Mouse (Mus musculus) CH12.LX (cell line): ENCODE measurements at regions not wholly inside any gene's neighbourhood (a gene's known extent, or its start where the extent isn't known, plus 50 kb on each side); places are given as distances from the start of the nearest gene placed in this dataset.

Source experiments
- DNase-seq: peaks from one replicate; pipeline ENCODE4 v3.0.0-alpha.2; 2013; ENCODE audit errors: extremely low read depth
- H3K27ac ChIP-seq: 2 replicates; pipeline ENCODE4 v1.5.1; 2012; ENCODE audit warnings: low read depth, mild to moderate bottlenecking, control low read depth, moderate library complexity; ENCODE audit not compliant: insufficient read depth
- H3K27me3 ChIP-seq: replicated peaks from 2 replicates; pipeline ENCODE3; 2012; ENCODE audit warnings: inconsistent platforms
- H3K36me3 ChIP-seq, 2 experiments: replicated peaks in 1 of 2; 2 replicates each; pipeline versions ENCODE3 to v1.6.1; 2012; ENCODE audit warnings: inconsistent platforms in 1 of 2, low read length in 1 of 2, mild to moderate bottlenecking in 1 of 2, mixed read lengths in 1 of 2, moderate library complexity in 1 of 2; ENCODE audit not compliant: control insufficient read depth in 1 of 2, insufficient read depth in 1 of 2
- H3K4me1 ChIP-seq, 2 experiments: 2 replicates each; pipeline ENCODE4 v1.6.1; 2012; ENCODE audit warnings: inconsistent platforms in 1 of 2, moderate library complexity in 1 of 2; ENCODE audit not compliant: insufficient read depth in 2 of 2, control insufficient read depth in 1 of 2
- H3K4me2 ChIP-seq: 2 replicates; pipeline ENCODE4 v1.6.1; 2012; ENCODE audit warnings: low read depth, mild to moderate bottlenecking, control low read depth; ENCODE audit not compliant: poor library complexity, insufficient read depth, severe bottlenecking
- H3K4me3 ChIP-seq, 3 experiments: fragments of 150-350 bp in 1 of 3; sonication (generic) in 1 of 3; replicated peaks in 1 of 3; 2 replicates each; pipeline versions ENCODE3 to v1.5.1; 2011 to 2012; ENCODE audit warnings: low read depth in 2 of 3, low read length in 2 of 3, mild to moderate bottlenecking in 2 of 3, moderate library complexity in 2 of 3, control low read depth in 1 of 3, improper control_type of control experiment in 1 of 3, inconsistent platforms in 1 of 3, mixed read lengths in 1 of 3; ENCODE audit not compliant: poor library complexity in 1 of 3
- H3K79me2 ChIP-seq: replicated peaks from 2 replicates; pipeline ENCODE4 v1.6.1; 2012; ENCODE audit warnings: mild to moderate bottlenecking, moderate library complexity; ENCODE audit not compliant: control insufficient read depth, poor library complexity, insufficient read depth, severe bottlenecking; ENCODE audit errors: extremely low read depth
- H3K9ac ChIP-seq: 2 replicates; pipeline ENCODE4 v1.6.1; 2012; ENCODE audit warnings: low read depth, mild to moderate bottlenecking, control low read depth, moderate library complexity; ENCODE audit not compliant: insufficient read depth
- H3K9me3 ChIP-seq: replicated peaks from 2 replicates; pipeline ENCODE3; 2012; ENCODE audit warnings: low read length, inconsistent platforms, mixed read lengths
- BHLHE40 ChIP-seq: IDR thresholded peaks from 2 replicates; pipeline ENCODE4 v1.6.1; 2011; ENCODE audit warnings: mild to moderate bottlenecking, low read depth, low read length, improper control_type of control experiment
- CHD2 ChIP-seq: IDR thresholded peaks from 2 replicates; pipeline ENCODE4 v1.6.1; 2011; ENCODE audit warnings: low read length, improper control_type of control experiment
- CTCF ChIP-seq, 2 experiments: IDR thresholded peaks in 1 of 2; conservative IDR thresholded peaks in 1 of 2; 2 replicates each; pipeline ENCODE4 v1.5.1; 2011 to 2012; ENCODE audit warnings: low read depth in 2 of 2, low read length in 2 of 2, improper control_type of control experiment in 1 of 2, inconsistent platforms in 1 of 2, mild to moderate bottlenecking in 1 of 2, moderate library complexity in 1 of 2
- E2F4 ChIP-seq: IDR thresholded peaks from 2 replicates; pipeline ENCODE4 v1.6.1; 2011; ENCODE audit warnings: low read depth, low read length, improper control_type of control experiment; ENCODE audit not compliant: insufficient replicate concordance
- ELF1 ChIP-seq: IDR thresholded peaks from 2 replicates; pipeline ENCODE4 v1.6.1; 2014; ENCODE audit warnings: low read depth, mild to moderate bottlenecking, inconsistent platforms, low read length, improper control_type of control experiment
- EP300 ChIP-seq: IDR thresholded peaks from 2 replicates; pipeline ENCODE4 v1.6.1; 2011; ENCODE audit warnings: low read length, improper control_type of control experiment
- HCFC1 ChIP-seq: IDR thresholded peaks from 2 replicates; pipeline ENCODE4 v1.6.1; 2012; ENCODE audit warnings: low read depth, mild to moderate bottlenecking, inconsistent platforms, low read length, improper control_type of control experiment
- IRF4 ChIP-seq: IDR thresholded peaks from 2 replicates; pipeline ENCODE4 v1.6.1; 2014; ENCODE audit warnings: low read depth, mild to moderate bottlenecking, inconsistent platforms, low read length, improper control_type of control experiment
- KAT2A ChIP-seq: IDR thresholded peaks from 2 replicates; pipeline ENCODE4 v1.6.1; 2012; ENCODE audit warnings: low read length, improper control_type of control experiment, inconsistent platforms; ENCODE audit not compliant: insufficient replicate concordance
- MAZ ChIP-seq: IDR thresholded peaks from 2 replicates; pipeline ENCODE4 v1.6.1; 2012; ENCODE audit warnings: low read depth, mild to moderate bottlenecking, inconsistent platforms, low read length, improper control_type of control experiment, moderate library complexity
- MEF2A ChIP-seq: IDR thresholded peaks from 2 replicates; pipeline ENCODE4 v1.6.1; 2014; ENCODE audit warnings: low read depth, mild to moderate bottlenecking, inconsistent platforms, low read length, improper control_type of control experiment, borderline replicate concordance
- MXI1 ChIP-seq: IDR thresholded peaks from 2 replicates; pipeline ENCODE4 v1.6.1; 2011; ENCODE audit warnings: mild to moderate bottlenecking, low read depth, low read length, improper control_type of control experiment
- MYC ChIP-seq: IDR thresholded peaks from 2 replicates; pipeline ENCODE4 v1.6.1; 2011; ENCODE audit warnings: low read depth, mild to moderate bottlenecking, improper control_type of control experiment, low read length
- PAX5 ChIP-seq: IDR thresholded peaks from 2 replicates; pipeline ENCODE4 v1.6.1; 2012; ENCODE audit warnings: low read length, inconsistent platforms, mixed read lengths
- POLR2AphosphoS2 ChIP-seq: IDR thresholded peaks from 2 replicates; pipeline ENCODE4 v1.6.1; 2011; ENCODE audit warnings: low read depth, low read length, improper control_type of control experiment
- SIN3A ChIP-seq: IDR thresholded peaks from 2 replicates; pipeline ENCODE4 v1.6.1; 2012; ENCODE audit warnings: low read length, improper control_type of control experiment, inconsistent platforms
- TCF12 ChIP-seq: IDR thresholded peaks from 2 replicates; pipeline ENCODE4 v1.6.1; 2014; ENCODE audit warnings: low read depth, mild to moderate bottlenecking, inconsistent platforms, low read length, improper control_type of control experiment
- UBTF ChIP-seq: IDR thresholded peaks from 2 replicates; pipeline ENCODE4 v1.6.1; 2012; ENCODE audit warnings: low read depth, mild to moderate bottlenecking, inconsistent platforms, low read length, improper control_type of control experiment, moderate library complexity
- ZKSCAN1 ChIP-seq: IDR thresholded peaks from 2 replicates; pipeline ENCODE4 v1.6.1; 2012; ENCODE audit warnings: low read depth, inconsistent platforms, low read length, improper control_type of control experiment, borderline replicate concordance
- ZMIZ1 ChIP-seq: IDR thresholded peaks from 2 replicates; pipeline ENCODE4 v1.6.1; 2012; ENCODE audit warnings: low read depth, mild to moderate bottlenecking, inconsistent platforms, low read length, improper control_type of control experiment
- ZNF384 ChIP-seq: IDR thresholded peaks from 2 replicates; pipeline ENCODE4 v1.6.1; 2012; ENCODE audit warnings: low read depth, low read length, improper control_type of control experiment, inconsistent platforms
- dilution Hi-C: fragments of 300-500 bp; cut with MboI; formaldehyde crosslinking; loops from 2 replicates; pipeline ENCODE4 v1.14.3; 2020; ENCODE audit warnings: low sequenced_read_pairs; ENCODE audit not compliant: extremely low pct_unique_long_range_greater_than_20kb, extremely low pct_ligation_motif_present
- in situ Hi-C: fragments of 300-500 bp; cut with MboI; formaldehyde crosslinking; loops from 3 replicates; pipeline ENCODE4 v1.14.3; 2019; ENCODE audit warnings: low sequenced_read_pairs, low pct_ligation_motif_present, low pct_unique_long_range_greater_than_20kb, mixed read lengths

- no peaks in the 10 kb centered on the region for H3K36me3 ChIP-seq
- dilution Hi-C loops, result no loop called here
- H3K27ac ChIP-seq, result no peak overlapping the region
- H3K9ac ChIP-seq, result no peak overlapping the region
- peaks cover 47% of the 10 kb centered on the region for H3K9me3 ChIP-seq
- H3K4me1 ChIP-seq, result no peaks in the 10 kb centered on the region
- H3K79me2 ChIP-seq, result no peaks in the 10 kb centered on the region
- TF ChIP-seq HCFC1, result no peak
- TF ChIP-seq PAX5, result no peak
- TF ChIP-seq POLR2AphosphoS2, result no peak
- TF ChIP-seq CHD2, result no peak
- TF ChIP-seq ZMIZ1, result no peak
- TF ChIP-seq UBTF, result no peak
- no peak overlapping the region for H3K4me3 ChIP-seq
- no peak for DNase-seq
- in situ Hi-C loops, result no loop called here
- H3K27me3 ChIP-seq, result no peaks in the 10 kb centered on the region
- no peak overlapping the region for H3K4me2 ChIP-seq
Observed at GRCm38 (mm10) chr1:185823956-185824355, 293.2 kb downstream of the Lyplal1 start.

- Histone ChIP-seq H3K27me3 (no peaks in the 10 kb centered on the region), H3K27ac (no peak overlapping the region), H3K36me3 (no peaks in the 10 kb centered on the region), H3K9me3 (peaks cover 41% of the 10 kb centered on the region), H3K79me2 (no peaks in the 10 kb centered on the region), H3K4me3 (no peak overlapping the region), H3K4me1 (no peaks in the 10 kb centered on the region), H3K9ac (no peak overlapping the region), H3K4me2 (no peak overlapping the region)
- dilution Hi-C loops (no loop called here), in situ Hi-C loops (no loop called here)
- TF ChIP-seq MEF2A (no peak), MAZ (no peak), SIN3A (no peak), EP300 (no peak), MYC (no peak), BHLHE40 (no peak), TCF12 (no peak), ZNF384 (no peak), IRF4 (no peak), POLR2AphosphoS2 (no peak), KAT2A (no peak), E2F4 (no peak), CTCF (conservative IDR thresholded peaks at IDR 0.05 in 1 of 2, IDR thresholded peaks at IDR 0.05 in 1 of 2; ENCODE audit: low read depth in 2 of 2, low read length in 2 of 2) (no peak), CHD2 (no peak), ZKSCAN1 (no peak), UBTF (no peak), PAX5 (no peak), ZMIZ1 (no peak), MXI1 (no peak), ELF1 (no peak)
- no peak for DNase-seq
Observed at GRCm38 (mm10) chr1:185827986-185828385, 289.1 kb downstream of the Lyplal1 start.
